Mouse (Mus musculus) macrophage (primary cell): ENCODE measurements around the gene D930020B18Rik. TPM values are rescaled to one million over a fixed set of nuclear protein-coding genes. Genes with fewer than 3 reads are reported as not detected.
A peak's percentile ranks its signal among the peaks of the same experiment; 100 is the strongest.

ENCODE experiments used
- H3K27ac ChIP-seq: fragments of 350-480 bp; formaldehyde crosslinking; 2 replicates; pipeline ENCODE4 v1.9.0; 2021
- H3K36me3 ChIP-seq: fragments of 350-480 bp; formaldehyde crosslinking; 2 replicates; pipeline ENCODE4 v1.9.0; 2021; ENCODE audit errors: inconsistent target
- H3K4me3 ChIP-seq: fragments of 350-480 bp; formaldehyde crosslinking; 2 replicates; pipeline ENCODE4 v1.9.0; 2021; ENCODE audit errors: inconsistent target
- H3K79me2 ChIP-seq: fragments of 350-480 bp; formaldehyde crosslinking; 2 replicates; pipeline ENCODE4 v1.9.0; 2021; ENCODE audit errors: inconsistent target
- WGBS: methylation state at CpG from one replicate; pipeline ENCODE4 v1.1.7; 2026; ENCODE audit warnings: inconsistent platforms; ENCODE audit not compliant: missing documents; 5-methylcytosine and 5-hydroxymethylcytosine counted together
- polyA plus RNA-seq: library from polyadenylated mRNA; stranded (reverse); fragments of 250-400 nt; gene quantifications from 3 replicates; pipeline ENCODE4 v1.2.4, GENCODE M21; 2018; ENCODE audit warnings: inconsistent platforms

D930020B18Rik gene
- polyA plus RNA-seq, 1 experiment from 2014 or later, result not detected

DNA sequence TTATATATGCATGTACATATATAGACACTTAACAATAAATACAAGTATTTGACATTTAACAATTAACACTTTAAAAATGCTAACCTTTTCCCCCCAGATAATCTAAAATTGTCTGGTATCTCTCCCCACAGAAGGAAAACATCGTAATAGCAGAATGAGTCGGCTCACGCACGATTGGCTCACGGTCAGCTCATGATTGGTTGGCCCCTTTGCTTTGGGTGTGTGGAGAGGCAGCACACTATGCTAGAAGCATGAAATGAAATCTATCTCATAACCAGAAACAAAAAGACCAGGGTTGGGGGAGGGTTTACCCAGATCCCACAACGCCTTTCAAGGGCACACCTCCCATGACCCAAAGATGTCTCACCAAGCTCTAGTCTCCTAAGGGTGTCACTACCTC, 63.5 kb downstream of the D930020B18Rik start:
- 90% methylated on average over 6 of the region's 6 CpGs for WGBS
- no peak overlapping the region for H3K4me3 ChIP-seq
- no peaks in the 10 kb centered on the region for H3K79me2 ChIP-seq
- no peaks in the 10 kb centered on the region for H3K36me3 ChIP-seq
- H3K27ac ChIP-seq, result no peak overlapping the region

- WGBS, result 41% methylated on average over 15 of the region's 15 CpGs
- Histone ChIP-seq H3K79me2 (no peaks in the 10 kb centered on the region), H3K36me3 (no peaks in the 10 kb centered on the region), H3K27ac (no peak overlapping the region), H3K4me3 (no peak overlapping the region)
Measured at GRCm38 (mm10) chr10:121705399-121706163, 64.2 kb downstream of the D930020B18Rik start.

- no peaks in the 10 kb centered on the region for H3K36me3 ChIP-seq
- no peak overlapping the region for H3K27ac ChIP-seq
- H3K79me2 ChIP-seq, result no peaks in the 10 kb centered on the region
- H3K4me3 ChIP-seq, result no peak overlapping the region
Measured at GRCm38 (mm10) chr10:121716862-121717261, 75.5 kb downstream of the D930020B18Rik start.

- H3K36me3 ChIP-seq, result no peaks in the 10 kb centered on the region
- WGBS, result 93% methylated on average over 18 of the region's 18 CpGs
- no peak overlapping the region for H3K27ac ChIP-seq
- no peaks in the 10 kb centered on the region for H3K79me2 ChIP-seq
- H3K4me3 ChIP-seq, result no peak overlapping the region
Measured at GRCm38 (mm10) chr10:121718896-121719585, 77.7 kb downstream of the D930020B18Rik start.

DNA sequence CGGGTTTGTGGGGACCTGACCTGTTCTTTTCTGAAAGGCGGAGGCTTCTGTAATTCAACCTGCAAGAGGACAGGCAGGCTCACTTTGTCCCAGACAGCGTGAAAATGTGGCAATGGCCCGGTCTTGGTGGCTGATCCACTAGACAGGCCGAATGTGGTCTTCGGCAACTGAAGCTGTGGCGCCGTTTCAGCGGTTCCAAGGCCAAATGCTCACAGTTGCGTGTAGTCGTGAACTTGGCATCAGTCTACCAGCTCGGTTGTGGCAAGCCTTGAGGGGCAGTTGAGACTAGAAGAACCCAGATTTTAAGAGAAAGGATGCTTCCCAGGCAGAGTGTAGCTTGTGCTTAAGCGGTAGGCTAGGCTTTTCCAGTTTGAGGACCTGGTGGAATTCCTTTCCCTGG, 79.3 kb downstream of the D930020B18Rik start:
- no peaks in the 10 kb centered on the region for H3K79me2 ChIP-seq
- H3K27ac ChIP-seq, result no peak overlapping the region
- H3K36me3 ChIP-seq, result no peaks in the 10 kb centered on the region
- WGBS, result 94% methylated on average over 13 of the region's 13 CpGs
- no peak overlapping the region for H3K4me3 ChIP-seq

GRCm38 (mm10) chr10:121726505-121726904, 85.1 kb downstream of the D930020B18Rik start:
- WGBS, result 87% methylated on average over 4 of the region's 4 CpGs

DNA sequence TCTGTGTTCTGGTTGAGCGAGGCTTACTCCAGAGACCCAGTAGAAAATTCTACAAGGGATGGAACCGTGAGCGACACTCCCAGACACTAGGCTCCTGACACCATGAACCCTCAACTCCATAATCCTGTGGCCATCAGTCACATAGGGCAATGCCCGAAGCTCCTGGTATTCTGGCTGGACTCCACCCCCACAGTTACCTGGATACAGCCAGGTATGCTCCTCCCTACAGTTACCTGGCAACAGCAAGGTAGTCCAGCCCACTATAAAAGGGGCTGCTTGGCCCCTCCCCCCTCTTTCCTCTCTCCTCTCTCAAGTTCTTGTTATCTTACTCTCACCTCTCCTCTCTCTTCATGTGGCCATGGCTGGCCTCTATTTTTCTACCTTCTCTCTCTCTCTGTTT, 85.8 kb downstream of the D930020B18Rik start:
- Histone ChIP-seq H3K27ac (no peak overlapping the region), H3K36me3 (no peaks in the 10 kb centered on the region), H3K79me2 (no peaks in the 10 kb centered on the region), H3K4me3 (no peak overlapping the region)
- WGBS, result 100% methylated on average over 3 of the region's 4 CpGs

More at GRCm38 (mm10) chr10:121726505-121726904, 85.1 kb downstream of the D930020B18Rik start:
- Histone ChIP-seq H3K4me3 (no peak overlapping the region), H3K36me3 (no peaks in the 10 kb centered on the region), H3K79me2 (no peaks in the 10 kb centered on the region), H3K27ac (no peak overlapping the region)

GRCm38 (mm10) chr10:121728226-121728625, 86.8 kb downstream of the D930020B18Rik start:
- H3K79me2 ChIP-seq, result no peaks in the 10 kb centered on the region
- WGBS, result 100% methylated on average over 4 of the region's 4 CpGs
- no peaks in the 10 kb centered on the region for H3K36me3 ChIP-seq
- no peak overlapping the region for H3K4me3 ChIP-seq
- H3K27ac ChIP-seq, result no peak overlapping the region

DNA sequence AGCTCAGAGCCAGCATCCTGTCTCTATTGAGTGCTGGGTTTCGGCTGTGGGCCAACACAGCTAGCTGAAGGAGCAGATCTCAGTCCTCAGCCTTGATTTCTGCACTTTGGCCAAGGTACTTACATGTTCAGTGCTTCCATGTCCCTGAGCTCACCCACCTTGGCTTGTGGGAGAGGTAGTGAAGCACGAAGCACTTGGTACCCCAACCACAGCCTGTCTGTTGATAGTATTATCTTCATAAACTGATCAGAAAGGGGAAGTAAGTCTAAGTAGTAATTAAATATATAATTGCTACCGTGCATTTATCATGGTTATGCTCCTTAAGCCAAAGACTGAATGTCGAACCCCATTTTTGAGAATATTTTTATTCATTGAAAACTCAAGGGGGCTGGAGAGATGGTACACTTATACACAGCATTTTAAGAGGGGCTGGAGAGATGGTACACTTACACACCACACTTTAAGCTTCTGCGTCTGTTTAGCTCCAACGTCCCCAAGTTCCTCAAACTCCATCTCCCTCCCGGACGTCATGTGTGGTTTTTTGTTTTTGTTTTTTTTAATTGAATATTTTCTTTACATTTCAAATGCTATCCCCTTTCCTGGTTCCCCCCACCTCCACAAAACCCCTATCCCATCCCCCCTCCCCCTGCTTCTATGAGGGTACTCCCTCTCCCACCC, 89.8 kb downstream of the D930020B18Rik start:
- Histone ChIP-seq H3K27ac (no peak overlapping the region), H3K36me3 (no peaks in the 10 kb centered on the region), H3K4me3 (no peak overlapping the region), H3K79me2 (no peaks in the 10 kb centered on the region)
- WGBS, result 26% methylated on average over 4 of the region's 8 CpGs

- Histone ChIP-seq H3K79me2 (no peaks in the 10 kb centered on the region), H3K27ac (no peak overlapping the region), H3K4me3 (no peak overlapping the region), H3K36me3 (no peaks in the 10 kb centered on the region)
- 87% methylated on average over 9 of the region's 9 CpGs for WGBS
Measured at GRCm38 (mm10) chr10:121732542-121732941, 91.2 kb downstream of the D930020B18Rik start.

DNA sequence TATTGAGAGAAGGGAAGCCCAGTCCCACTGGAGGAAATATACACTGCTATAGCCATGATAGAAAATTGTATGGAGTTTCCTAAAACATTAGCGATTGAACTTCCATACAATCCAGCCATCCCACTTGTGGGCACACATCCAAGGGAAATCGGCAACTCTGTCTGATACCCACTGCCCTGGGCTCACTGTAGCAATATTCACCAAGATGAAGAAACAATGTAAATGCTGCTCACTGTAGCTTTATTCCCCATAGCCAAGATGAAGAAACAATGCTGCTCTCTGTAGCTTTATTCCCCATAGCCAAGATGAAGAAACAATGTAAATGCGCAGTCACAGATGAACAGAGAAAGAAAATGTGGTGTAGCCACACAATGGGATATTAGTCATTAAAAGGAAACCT, 95.9 kb downstream of the D930020B18Rik start:
- 89% methylated on average over 3 of the region's 3 CpGs for WGBS
- no peaks in the 10 kb centered on the region; the same call in 1 of the 2 replicates for H3K79me2 ChIP-seq
- H3K4me3 ChIP-seq, result no peak overlapping the region
- no peak overlapping the region for H3K27ac ChIP-seq
- H3K36me3 ChIP-seq, result no peaks in the 10 kb centered on the region

- 2% methylated on average over 67 of the region's 68 CpGs for WGBS
- Histone ChIP-seq H3K4me3 (peak within 1 kb of the TSS; percentile 51), H3K27ac (no peak within 1 kb of the TSS), H3K79me2 (no peaks in the 10 kb centered on the region; the same call in 1 of the 2 replicates), H3K36me3 (no peaks in the 10 kb centered on the region)
Measured at GRCm38 (mm10) chr10:121739548-121740505, 98.4 kb downstream of the D930020B18Rik start, which contains the start of gene BC048403. TSS of gene BC048403 (plus strand) at chr10:121739937.

GRCm38 (mm10) chr10:121742336-121742735, 100.9 kb downstream of the D930020B18Rik start:
- Histone ChIP-seq H3K4me3 (no peak overlapping the region), H3K27ac (no peak overlapping the region), H3K36me3 (peaks cover 15% of the 10 kb centered on the region; the same call in 1 of the 2 replicates), H3K79me2 (no peaks in the 10 kb centered on the region; the same call in 1 of the 2 replicates)
- WGBS, result 93% methylated on average over 4 of the region's 4 CpGs
